Mouse (Mus musculus): ENCODE results near the gene Mxd3.

Gene Mxd3

GRCm38 (mm10) chr13:55329683-55330566 lies at the start of gene Mxd3:
Mxd3 (minus strand) TSS chr13:55329823.
- peak; percentile 78 to 80 for DNase-seq (ENCODE audit: low spot score in 2 of 2)

- DNase-seq (ENCODE audit: low spot score in 2 of 2), result no peak
Observed at GRCm38 (mm10) chr13:55378907-55379580, 49.4 kb upstream of the Mxd3 start.

DNA sequence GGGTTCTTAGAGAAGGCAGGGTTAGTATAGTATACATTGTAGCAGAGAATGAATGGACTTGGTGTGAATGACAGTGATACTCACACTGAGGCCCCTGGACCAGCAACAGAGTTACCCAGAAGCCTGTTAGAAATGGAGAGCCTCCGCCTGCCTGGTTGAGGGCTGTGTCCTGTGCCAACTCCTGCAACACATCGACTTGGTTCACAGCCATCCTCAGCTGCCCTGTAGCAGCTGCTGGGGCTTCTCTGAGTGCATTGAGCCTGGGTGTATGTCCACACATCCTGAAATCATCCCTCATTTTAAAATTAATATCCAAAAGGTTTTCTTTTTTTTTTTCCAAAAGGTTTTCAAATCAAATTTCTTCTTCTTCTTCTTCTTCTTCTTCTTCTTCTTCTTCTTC lies 46.3 kb upstream of the Mxd3 start:
- DNase-seq (ENCODE audit: low spot score in 2 of 2), result no peak

DNA sequence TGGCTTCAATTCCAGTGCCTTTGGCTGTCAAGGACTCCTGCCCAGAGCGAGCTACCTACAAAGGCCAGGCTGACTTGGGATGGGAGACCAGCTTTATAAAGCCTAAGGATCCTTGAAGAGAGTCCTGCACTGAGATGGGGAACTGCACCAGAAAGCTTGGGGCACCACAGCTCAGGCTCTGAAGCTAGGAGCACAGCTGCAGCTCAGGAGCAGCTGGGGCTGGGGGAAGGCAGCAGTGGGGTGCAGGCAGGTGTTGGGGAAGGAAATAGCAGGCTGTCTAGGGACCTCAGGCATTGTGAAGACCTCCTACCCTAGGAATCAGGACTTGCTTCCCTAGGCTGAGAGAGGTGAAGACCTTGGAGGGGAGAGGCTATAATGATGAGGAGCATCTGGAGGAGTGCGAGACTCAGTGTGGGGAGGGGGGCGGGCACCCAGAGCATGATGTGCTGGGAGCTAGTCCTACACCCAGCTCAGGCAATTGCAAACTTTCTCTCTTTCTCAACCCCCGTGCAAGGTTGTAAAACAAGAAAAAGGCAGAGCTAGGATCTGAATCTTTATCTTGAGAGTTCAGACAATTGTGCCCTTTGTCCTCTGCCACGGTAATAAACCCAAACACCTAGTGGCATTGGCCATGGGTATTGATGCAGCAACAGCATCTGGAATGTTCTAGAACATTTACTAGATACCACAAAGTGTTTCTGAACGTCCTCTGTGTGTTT lies 44.7 kb upstream of the Mxd3 start:
- DNase-seq (ENCODE audit: low spot score in 2 of 2), result no peak

DNA sequence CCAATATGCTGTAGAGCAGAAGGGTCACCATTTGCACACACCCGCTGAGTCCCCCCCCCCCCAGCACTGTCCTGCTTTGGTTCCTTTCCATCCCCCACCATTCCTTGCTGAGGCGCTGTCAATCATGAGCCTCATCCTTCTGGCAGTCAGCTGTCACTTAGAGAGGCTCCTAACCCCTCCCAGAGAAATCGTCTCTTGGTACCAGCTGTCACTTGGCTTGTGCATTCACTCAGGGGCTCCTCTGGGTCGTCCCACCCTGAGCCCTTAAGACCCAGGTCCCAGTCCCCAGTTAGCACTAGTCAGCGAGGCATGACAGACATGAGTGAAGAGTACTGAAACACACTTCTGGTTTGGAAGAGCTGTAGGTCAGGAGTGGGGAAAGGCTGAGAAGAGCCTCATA lies 42.1 kb upstream of the Mxd3 start:
- DNase-seq (ENCODE audit: low spot score in 2 of 2), result no peak

DNA sequence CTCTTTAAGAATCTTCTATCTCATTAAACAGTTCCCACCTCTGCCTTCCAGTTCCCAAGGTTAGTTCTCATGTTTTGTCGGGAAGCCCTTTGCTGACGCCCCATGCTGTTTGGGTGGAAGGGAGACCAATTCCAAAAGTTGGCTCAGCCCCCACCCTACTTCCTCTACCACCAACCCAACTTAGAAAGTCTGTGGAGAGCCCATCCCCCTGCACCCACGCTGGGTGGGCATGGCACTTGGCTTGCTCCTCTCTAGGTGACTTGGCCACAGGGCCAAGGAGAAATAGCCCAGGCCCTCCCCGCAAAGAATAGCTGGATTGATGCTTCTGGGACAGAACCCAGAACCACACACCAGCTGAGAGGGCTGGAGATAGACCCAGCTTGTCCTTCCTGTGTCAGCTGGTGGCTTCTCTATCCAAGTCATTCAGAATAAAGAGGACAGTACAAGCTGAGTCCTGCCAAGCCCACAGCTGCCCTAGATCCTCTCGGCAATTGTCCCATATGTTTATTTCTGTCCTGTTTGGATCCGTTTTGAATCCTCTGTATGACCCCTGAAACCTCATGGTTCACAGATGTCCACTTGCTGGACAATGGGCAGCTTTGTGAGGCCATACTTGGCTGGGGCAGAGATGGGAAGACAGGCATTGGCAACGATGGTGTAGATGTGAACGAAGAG lies 41.5 kb upstream of the Mxd3 start:
- no peak for DNase-seq (ENCODE audit: low spot score in 2 of 2)

DNA sequence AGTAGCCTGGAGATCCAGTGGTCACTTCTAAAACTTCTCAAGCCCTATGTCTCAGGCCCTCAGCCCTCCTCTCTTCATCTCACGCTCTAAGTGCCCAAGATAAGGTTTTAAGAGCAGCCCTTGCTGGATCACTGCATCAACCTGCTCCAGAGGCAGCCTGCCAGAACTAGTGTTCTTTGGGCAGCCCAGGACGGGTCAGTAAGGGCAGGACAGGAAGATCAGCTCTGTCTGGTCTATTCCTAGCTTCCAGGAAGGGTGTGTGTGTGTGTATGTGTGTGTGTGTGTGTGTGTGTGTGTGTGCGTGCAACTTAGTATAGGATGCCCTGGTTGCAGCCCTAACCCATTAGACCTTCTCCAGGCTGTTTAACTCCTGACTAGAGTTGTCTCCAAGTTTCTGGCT lies 40.6 kb upstream of the Mxd3 start:
- DNase-seq (ENCODE audit: low spot score in 2 of 2), result no peak

DNA sequence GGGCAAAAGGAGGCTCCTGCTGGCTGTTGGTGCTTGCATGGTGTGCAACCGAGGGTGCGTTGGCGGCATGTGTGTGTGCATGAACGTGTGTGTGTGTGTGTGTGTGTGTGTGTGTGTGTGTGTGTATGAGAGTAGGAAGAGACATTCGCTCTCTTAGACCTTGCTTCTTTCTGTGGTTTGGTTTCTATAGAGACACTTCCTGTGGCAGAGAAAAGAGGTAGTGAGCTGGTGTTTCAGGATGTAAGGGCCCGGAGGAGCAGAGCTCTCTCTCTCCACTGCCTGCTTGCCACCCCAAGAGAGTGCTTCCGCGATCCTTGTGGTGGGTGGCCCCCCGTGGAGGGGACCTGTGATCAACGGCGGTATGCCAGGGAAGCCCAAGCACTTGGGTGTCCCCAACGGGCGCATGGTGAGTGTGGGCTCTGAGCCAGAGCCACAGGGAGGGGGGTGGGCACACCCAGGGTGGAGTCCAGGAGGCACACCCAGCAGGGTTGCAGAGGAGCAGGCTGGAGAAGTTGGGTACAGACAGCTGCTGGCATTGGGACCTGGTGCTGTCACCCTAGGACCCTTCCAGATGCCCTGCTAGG lies 40.0 kb upstream of the Mxd3 start, which contains the start of gene Rgs14:
TSS of gene Rgs14 (plus strand) at position 202 of the 584 bp plus-strand sequence.
- peak; percentile 72 to 73 for DNase-seq (ENCODE audit: low spot score in 2 of 2)

- DNase-seq (ENCODE audit: low spot score in 2 of 2), result no peak
Observed at GRCm38 (mm10) chr13:55368401-55368800, 38.8 kb upstream of the Mxd3 start.

GRCm38 (mm10) chr13:55362453-55363060 lies 32.9 kb upstream of the Mxd3 start, which contains the start of gene Lman2:
Lman2 (minus strand) TSS chr13:55362783.
- DNase-seq (ENCODE audit: low spot score in 2 of 2), result peak; percentile 97 to 98

DNA sequence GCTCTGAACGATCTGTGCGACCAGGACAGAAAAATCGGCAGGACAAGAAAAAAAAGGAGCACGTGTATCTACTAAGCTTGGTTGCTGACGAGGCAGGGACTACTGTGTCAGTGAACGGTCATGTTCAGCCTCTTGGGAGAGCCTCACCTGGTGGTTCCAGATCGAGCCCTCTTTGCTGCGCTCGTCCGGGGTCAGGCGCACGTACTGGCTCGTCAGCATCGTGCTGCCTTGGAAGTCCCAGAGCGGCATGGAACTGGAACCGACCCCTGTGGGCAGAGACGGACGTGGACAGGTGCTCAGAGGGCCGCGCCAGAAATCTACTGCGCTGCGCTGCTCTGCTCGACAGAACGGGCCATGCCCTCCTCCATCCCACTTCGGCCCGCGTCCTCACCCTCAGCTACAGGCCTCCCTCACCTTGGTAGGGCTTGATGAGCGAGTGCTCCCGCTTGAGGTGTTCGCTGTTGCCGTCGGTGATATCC lies 32.4 kb upstream of the Mxd3 start:
- no peak for DNase-seq (ENCODE audit: low spot score in 2 of 2)

- no peak for DNase-seq (ENCODE audit: low spot score in 2 of 2)
Observed at GRCm38 (mm10) chr13:55361145-55361544, 31.5 kb upstream of the Mxd3 start.

- no peak for DNase-seq (ENCODE audit: low spot score in 2 of 2)
Observed at GRCm38 (mm10) chr13:55346745-55347144, 17.1 kb upstream of the Mxd3 start.

DNA sequence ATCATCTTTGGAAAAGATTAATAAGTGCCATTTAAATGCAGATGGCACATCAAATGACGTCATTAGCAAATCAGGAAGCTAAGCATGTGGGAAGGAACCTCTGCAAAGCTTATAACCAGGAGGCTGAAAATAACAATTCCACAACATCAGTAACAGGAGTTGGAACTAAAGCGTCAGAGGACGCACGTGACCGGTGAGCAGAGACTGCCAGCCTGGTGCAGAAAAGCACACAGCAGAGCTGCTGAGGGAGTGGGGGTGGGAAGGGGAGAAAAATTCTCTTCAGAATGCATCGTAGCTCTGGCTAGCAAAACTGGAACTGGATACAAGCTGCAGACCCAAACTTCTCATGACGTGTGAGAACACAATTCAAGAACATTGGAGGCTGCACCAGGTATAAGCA lies 14.7 kb upstream of the Mxd3 start:
- peak; percentile 58 to 61 for DNase-seq (ENCODE audit: low spot score in 2 of 2)

DNA sequence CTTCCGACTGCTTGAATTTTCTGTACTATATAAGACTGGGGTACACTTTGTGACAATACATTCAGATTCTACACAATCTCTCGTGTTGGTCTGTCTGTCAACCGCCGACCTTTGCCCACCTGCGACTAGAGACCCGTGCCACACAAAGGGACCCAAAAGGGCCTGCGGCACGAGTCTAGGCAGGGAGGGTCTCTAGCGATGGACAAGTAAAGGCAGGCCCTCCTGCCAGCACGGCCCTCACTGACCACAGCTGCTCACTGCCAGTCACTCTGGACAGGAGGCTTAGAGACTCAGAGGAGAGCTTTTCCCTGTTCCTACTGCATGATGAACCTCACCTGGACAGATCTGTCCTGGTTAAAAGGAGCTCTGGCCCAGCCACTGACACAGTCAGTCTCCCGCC lies 12.8 kb upstream of the Mxd3 start:
- DNase-seq (ENCODE audit: low spot score in 2 of 2), result no peak

DNA sequence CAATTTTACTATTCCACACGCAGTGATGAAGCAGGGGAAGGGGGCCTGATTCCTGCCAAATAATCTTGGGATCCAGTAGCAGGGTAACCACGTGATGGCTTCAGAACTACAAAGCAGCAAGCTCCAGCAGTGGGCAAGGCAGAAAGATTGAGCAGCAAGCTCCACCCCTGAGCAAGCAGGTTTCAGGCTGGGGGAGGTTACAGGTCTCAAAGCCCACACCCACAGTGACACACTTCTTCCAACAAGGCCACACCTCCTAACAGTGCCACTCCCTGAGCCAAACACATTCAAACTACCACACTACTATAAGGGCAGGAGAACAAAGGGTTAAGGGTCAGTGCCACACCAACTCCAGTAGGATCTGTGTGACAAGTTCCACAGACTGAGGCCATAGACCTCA lies 9.6 kb upstream of the Mxd3 start:
- no peak for DNase-seq (ENCODE audit: low spot score in 2 of 2)

DNA sequence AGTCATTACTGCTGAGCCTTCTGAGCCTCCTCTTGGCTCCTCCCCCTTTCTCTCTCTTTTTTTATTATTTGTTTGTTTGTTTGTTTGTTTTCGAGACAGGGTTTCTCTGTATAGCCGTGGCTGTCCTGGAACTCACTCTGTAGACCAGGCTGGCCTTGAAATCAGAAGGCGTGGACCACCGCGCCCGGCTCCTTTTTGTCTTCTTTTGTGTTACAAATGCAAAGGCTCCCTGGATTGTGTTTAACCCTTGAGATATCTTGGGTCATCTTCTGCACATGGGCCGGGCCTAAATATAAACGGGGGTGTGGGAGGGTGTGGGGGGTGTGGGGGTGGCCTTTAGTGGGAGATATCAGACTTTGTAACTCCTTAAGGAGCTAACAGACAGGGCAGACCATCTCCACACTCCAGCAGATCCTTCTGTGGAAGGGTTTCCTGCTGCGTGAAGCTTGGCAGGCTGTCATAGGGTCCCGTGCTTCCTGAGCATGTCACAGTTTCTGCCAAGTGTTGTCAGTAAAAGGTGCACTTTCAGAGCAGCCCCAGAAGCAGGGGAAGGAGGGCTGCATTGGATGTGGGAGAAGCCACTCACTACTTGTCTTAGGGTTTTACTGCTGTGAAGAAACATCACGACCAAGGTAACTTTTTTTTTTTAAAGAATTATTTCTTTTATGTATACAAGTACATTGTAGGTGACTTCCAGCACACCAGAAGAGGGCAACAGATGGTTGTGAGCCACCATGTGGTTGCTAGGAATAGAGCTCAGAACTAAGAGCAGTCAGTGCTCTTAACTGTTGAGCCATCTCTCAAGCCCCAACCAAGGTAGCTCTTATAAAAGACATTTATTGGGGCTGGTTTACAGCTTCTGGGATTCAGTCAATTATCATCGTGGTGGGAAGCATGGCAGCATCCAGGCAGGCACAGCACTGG lies 8.8 kb upstream of the Mxd3 start:
- no peak for DNase-seq (ENCODE audit: low spot score in 2 of 2)

DNA sequence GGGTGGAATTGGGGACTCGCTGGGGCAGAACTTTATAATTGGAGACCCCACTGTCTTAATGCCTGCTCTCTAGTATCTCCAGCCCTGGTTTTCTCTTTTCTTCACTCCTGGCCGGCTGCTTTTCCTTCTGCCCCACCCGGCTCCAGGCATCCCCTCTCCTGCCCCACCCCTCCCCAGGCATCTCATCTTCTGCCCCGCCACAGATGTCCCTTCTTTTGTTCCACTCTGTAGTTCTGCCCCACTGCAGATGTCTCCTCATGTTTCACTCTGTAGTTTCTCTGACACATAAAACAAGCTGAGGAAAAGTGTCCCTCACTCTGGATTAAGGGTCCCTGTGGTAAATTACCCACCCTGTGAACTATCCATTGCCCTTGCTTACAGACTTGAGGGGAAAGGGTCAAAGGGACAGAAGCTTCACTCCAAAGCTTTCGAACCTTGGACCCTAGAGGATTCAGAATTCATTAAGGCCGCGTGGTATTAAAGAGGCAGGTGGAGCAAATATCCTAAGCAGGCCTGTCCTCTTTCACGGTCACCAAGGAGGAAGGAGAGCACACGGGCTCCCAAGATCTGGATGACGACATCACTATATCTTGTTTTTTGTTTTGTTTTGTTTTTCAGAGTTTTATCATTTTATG lies 7.8 kb upstream of the Mxd3 start:
- DNase-seq (ENCODE audit: low spot score in 2 of 2), result no peak

GRCm38 (mm10) chr13:55335701-55336100 lies 6.1 kb upstream of the Mxd3 start:
- DNase-seq (ENCODE audit: low spot score in 2 of 2), result no peak
